Mouse (Mus musculus): ENCODE measurements around the gene Hp1bp3. TPM values are rescaled to one million over a fixed set of nuclear protein-coding genes. Genes with fewer than 3 reads are reported as not detected.
A peak's percentile ranks its signal among the peaks of the same experiment; 100 is the strongest.

Gene Hp1bp3
- polyA plus RNA-seq, 1 experiment from 2014 or later, result 134 TPM

- 28% methylated on average over 4 of the region's 4 CpGs for WGBS
- Histone ChIP-seq H3K4me1 (replicated peaks; ENCODE audit: insufficient read depth, low read length) (no peaks in the 10 kb centered on the region), H3K4me2 (ENCODE audit: low read length) (no peak overlapping the region), H3K27me3 (ENCODE audit: insufficient read depth, low read length) (no peaks in the 10 kb centered on the region), H3K36me3 (ENCODE audit: insufficient read depth, low read length) (no peaks in the 10 kb centered on the region), H3K27ac (no peak overlapping the region), H3K9me3 (replicated peaks; ENCODE audit: low read length) (no peaks in the 10 kb centered on the region), H3K4me3 (replicated peaks; ENCODE audit: low read depth, low read length) (no peak overlapping the region), H3K9ac (ENCODE audit: low read depth, low read length) (no peak overlapping the region)
- DNase-seq (ENCODE audit: low spot score) (peak; percentile 97), ATAC-seq (replicated peaks; ENCODE audit: low FRiP score, low read depth) (peak; percentile 59)
- TF ChIP-seq CTCF (IDR thresholded peaks at IDR 0.05; ENCODE audit: low read depth), result peak; percentile 100
Observed at GRCm38 (mm10) chr4:138282834-138283233, 66.7 kb downstream of the Hp1bp3 start.

- Histone ChIP-seq H3K9ac (ENCODE audit: low read depth, low read length) (no peak overlapping the region), H3K36me3 (ENCODE audit: insufficient read depth, low read length) (no peaks in the 10 kb centered on the region), H3K4me3 (replicated peaks; ENCODE audit: low read depth, low read length) (no peak overlapping the region), H3K27me3 (ENCODE audit: insufficient read depth, low read length) (no peaks in the 10 kb centered on the region), H3K9me3 (replicated peaks; ENCODE audit: low read length) (no peaks in the 10 kb centered on the region), H3K4me2 (ENCODE audit: low read length) (no peak overlapping the region), H3K4me1 (replicated peaks; ENCODE audit: insufficient read depth, low read length) (no peaks in the 10 kb centered on the region), H3K27ac (no peak overlapping the region)
- TF ChIP-seq CTCF (IDR thresholded peaks at IDR 0.05; ENCODE audit: low read depth), result no peak
- ATAC-seq (replicated peaks; ENCODE audit: low FRiP score, low read depth), result no peak
- WGBS, result 79% methylated on average over 12 of the region's 12 CpGs
- no peak for DNase-seq (ENCODE audit: low spot score)
Observed at GRCm38 (mm10) chr4:138286411-138286810, 70.3 kb downstream of the Hp1bp3 start.

- TF ChIP-seq CTCF (IDR thresholded peaks at IDR 0.05; ENCODE audit: low read depth), result no peak
- no peak overlapping the region for H3K27ac ChIP-seq
- 87% methylated on average over 7 of the region's 7 CpGs for WGBS
Observed at GRCm38 (mm10) chr4:138288691-138289090, 72.6 kb downstream of the Hp1bp3 start.

GRCm38 (mm10) chr4:138292028-138292427 lies 75.9 kb downstream of the Hp1bp3 start:
- H3K36me3 ChIP-seq (ENCODE audit: insufficient read depth, low read length), result no peaks in the 10 kb centered on the region
- no peak for TF ChIP-seq CTCF (IDR thresholded peaks at IDR 0.05; ENCODE audit: low read depth)
- ATAC-seq (replicated peaks; ENCODE audit: low FRiP score, low read depth) (no peak), DNase-seq (ENCODE audit: low spot score) (no peak)
- H3K4me3 ChIP-seq (replicated peaks; ENCODE audit: low read depth, low read length), result no peak overlapping the region
- H3K4me2 ChIP-seq (ENCODE audit: low read length), result no peak overlapping the region
- no peaks in the 10 kb centered on the region for H3K9me3 ChIP-seq (replicated peaks; ENCODE audit: low read length)
- H3K4me1 ChIP-seq (replicated peaks; ENCODE audit: insufficient read depth, low read length), result no peaks in the 10 kb centered on the region
- no peaks in the 10 kb centered on the region for H3K27me3 ChIP-seq (ENCODE audit: insufficient read depth, low read length)
- no peak overlapping the region for H3K9ac ChIP-seq (ENCODE audit: low read depth, low read length)
- no peak overlapping the region for H3K27ac ChIP-seq
- WGBS, result 86% methylated on average over 13 of the region's 13 CpGs

More at GRCm38 (mm10) chr4:138288691-138289090, 72.6 kb downstream of the Hp1bp3 start:
- Histone ChIP-seq H3K9ac (ENCODE audit: low read depth, low read length) (no peak overlapping the region), H3K36me3 (ENCODE audit: insufficient read depth, low read length) (no peaks in the 10 kb centered on the region), H3K4me2 (ENCODE audit: low read length) (no peak overlapping the region), H3K4me1 (replicated peaks; ENCODE audit: insufficient read depth, low read length) (no peaks in the 10 kb centered on the region), H3K4me3 (replicated peaks; ENCODE audit: low read depth, low read length) (no peak overlapping the region), H3K27me3 (ENCODE audit: insufficient read depth, low read length) (no peaks in the 10 kb centered on the region), H3K9me3 (replicated peaks; ENCODE audit: low read length) (no peaks in the 10 kb centered on the region)
- no peak for ATAC-seq (replicated peaks; ENCODE audit: low FRiP score, low read depth)
- no peak for DNase-seq (ENCODE audit: low spot score)

- H3K36me3 ChIP-seq (ENCODE audit: insufficient read depth, low read length), result no peaks in the 10 kb centered on the region
- H3K27me3 ChIP-seq (ENCODE audit: insufficient read depth, low read length), result no peaks in the 10 kb centered on the region
- no peak overlapping the region for H3K9ac ChIP-seq (ENCODE audit: low read depth, low read length)
- H3K27ac ChIP-seq, result no peak overlapping the region
- DNase-seq (ENCODE audit: low spot score) (no peak), ATAC-seq (replicated peaks; ENCODE audit: low FRiP score, low read depth) (no peak)
- no peaks in the 10 kb centered on the region for H3K4me1 ChIP-seq (replicated peaks; ENCODE audit: insufficient read depth, low read length)
- no peak overlapping the region for H3K4me3 ChIP-seq (replicated peaks; ENCODE audit: low read depth, low read length)
- 69% methylated on average over 18 of the region's 18 CpGs for WGBS
- TF ChIP-seq CTCF (IDR thresholded peaks at IDR 0.05; ENCODE audit: low read depth), result no peak
- H3K4me2 ChIP-seq (ENCODE audit: low read length), result no peak overlapping the region
- H3K9me3 ChIP-seq (replicated peaks; ENCODE audit: low read length), result no peaks in the 10 kb centered on the region
Observed at GRCm38 (mm10) chr4:138293261-138293948, 77.3 kb downstream of the Hp1bp3 start.

GRCm38 (mm10) chr4:138293949-138294550 lies 78.0 kb downstream of the Hp1bp3 start:
- Histone ChIP-seq H3K36me3 (ENCODE audit: insufficient read depth, low read length) (no peaks in the 10 kb centered on the region), H3K4me2 (ENCODE audit: low read length) (no peak overlapping the region)
- WGBS, result 80% methylated on average over 11 of the region's 14 CpGs

More at GRCm38 (mm10) chr4:138293949-138294550, 78.0 kb downstream of the Hp1bp3 start:
- Histone ChIP-seq H3K27me3 (ENCODE audit: insufficient read depth, low read length) (no peaks in the 10 kb centered on the region), H3K27ac (no peak overlapping the region), H3K9me3 (replicated peaks; ENCODE audit: low read length) (no peaks in the 10 kb centered on the region), H3K4me1 (replicated peaks; ENCODE audit: insufficient read depth, low read length) (no peaks in the 10 kb centered on the region), H3K4me3 (replicated peaks; ENCODE audit: low read depth, low read length) (no peak overlapping the region), H3K9ac (ENCODE audit: low read depth, low read length) (no peak overlapping the region)
- TF ChIP-seq CTCF (IDR thresholded peaks at IDR 0.05; ENCODE audit: low read depth), result no peak
- DNase-seq (ENCODE audit: low spot score) (no peak), ATAC-seq (replicated peaks; ENCODE audit: low FRiP score, low read depth) (no peak)

Other genes with a start within 250 kb of the Hp1bp3 start
- 26.6 and 28.6 TPM in 2 replicates for gene Eif4g3, start 223.3 kb upstream of the Hp1bp3 start, polyA plus RNA-seq (2015; fragmentation: Nextera tagmentation; extraction: Ambion mirVana)
- gene Sh2d5, start 34.1 kb downstream of the Hp1bp3 start, polyA plus RNA-seq (2015; fragmentation: Nextera tagmentation; extraction: Ambion mirVana), result 0.42 and 0.57 TPM in 2 replicates
- 0.66 and 0.80 TPM in 2 replicates for gene Kif17, start 34.1 kb downstream of the Hp1bp3 start, polyA plus RNA-seq (2015; fragmentation: Nextera tagmentation; extraction: Ambion mirVana)
- gene Ddost, start 88.4 kb downstream of the Hp1bp3 start, polyA plus RNA-seq (2015; fragmentation: Nextera tagmentation; extraction: Ambion mirVana), result 289 and 325 TPM in 2 replicates
- gene Pink1, start 110.0 kb downstream of the Hp1bp3 start, polyA plus RNA-seq (2015; fragmentation: Nextera tagmentation; extraction: Ambion mirVana), result 96.1 and 139 TPM in 2 replicates
- 48.1 and 49.5 TPM in 2 replicates for gene Cda, start 151.7 kb downstream of the Hp1bp3 start, polyA plus RNA-seq (2015; fragmentation: Nextera tagmentation; extraction: Ambion mirVana)
- gene Fam43b, start 180.2 kb downstream of the Hp1bp3 start, polyA plus RNA-seq (2015; fragmentation: Nextera tagmentation; extraction: Ambion mirVana), result 0.12 and 0.15 TPM in 2 replicates
- gene Mul1, start 218.4 kb downstream of the Hp1bp3 start, polyA plus RNA-seq (2015; fragmentation: Nextera tagmentation; extraction: Ambion mirVana), result 23.6 and 25.3 TPM in 2 replicates
- 13.8 and 14.5 TPM in 2 replicates for gene Camk2n1, start 238.0 kb downstream of the Hp1bp3 start, polyA plus RNA-seq (2015; fragmentation: Nextera tagmentation; extraction: Ambion mirVana)